Mouse (Mus musculus) MEL (cell line): ENCODE results near the gene Cdh13.

Experiments used
- CHD1 ChIP-seq: IDR thresholded peaks from 2 replicates; pipeline ENCODE4 v1.6.1; 2012; ENCODE audit warnings: low read depth, mild to moderate bottlenecking, inconsistent platforms, low read length, improper control_type of control experiment
- CTCF ChIP-seq, 3 experiments: IDR thresholded peaks in 2 of 3; conservative IDR thresholded peaks in 1 of 3; 2 replicates each; pipeline ENCODE4 v1.5.1; 2011 to 2012; ENCODE audit warnings: low read length in 3 of 3, low read depth in 2 of 3, mild to moderate bottlenecking in 2 of 3, improper control_type of control experiment in 1 of 3, inconsistent platforms in 1 of 3, mixed read lengths in 1 of 3, moderate library complexity in 1 of 3; ENCODE audit not compliant: control insufficient read depth in 1 of 3, insufficient read depth in 1 of 3, poor library complexity in 1 of 3, severe bottlenecking in 1 of 3
- ELF1 ChIP-seq: IDR thresholded peaks from 2 replicates; pipeline ENCODE4 v1.6.1; 2014; ENCODE audit warnings: low read depth, mild to moderate bottlenecking, inconsistent platforms, low read length, improper control_type of control experiment, moderate library complexity
- GABPA ChIP-seq: IDR thresholded peaks from 2 replicates; pipeline ENCODE4 v1.6.1; 2012; ENCODE audit warnings: low read depth, mild to moderate bottlenecking, inconsistent platforms, low read length, improper control_type of control experiment, moderate library complexity
- JUND ChIP-seq: IDR thresholded peaks from 2 replicates; pipeline ENCODE4 v1.6.1; 2011; ENCODE audit warnings: low read depth, mild to moderate bottlenecking, improper control_type of control experiment, low read length
- MAX ChIP-seq: IDR thresholded peaks from 2 replicates; pipeline ENCODE4 v1.6.1; 2011; ENCODE audit warnings: low read length, improper control_type of control experiment
- MAZ ChIP-seq: IDR thresholded peaks from 2 replicates; pipeline ENCODE4 v1.6.1; 2012; ENCODE audit warnings: low read depth, mild to moderate bottlenecking, inconsistent platforms, low read length, improper control_type of control experiment
- POLR2A ChIP-seq, 2 experiments: IDR thresholded peaks; 2 replicates each; pipeline ENCODE4 v1.6.1; 2011 to 2012; ENCODE audit warnings: low read length in 2 of 2, mild to moderate bottlenecking in 2 of 2, control low read depth in 1 of 2, improper control_type of control experiment in 1 of 2, low read depth in 1 of 2, moderate library complexity in 1 of 2; ENCODE audit not compliant: control insufficient read depth in 1 of 2, insufficient read depth in 1 of 2, poor library complexity in 1 of 2
- SIN3A ChIP-seq: IDR thresholded peaks from 2 replicates; pipeline ENCODE4 v1.6.1; 2012; ENCODE audit warnings: low read length, improper control_type of control experiment, inconsistent platforms
- ZC3H11A ChIP-seq: IDR thresholded peaks from 2 replicates; pipeline ENCODE4 v1.6.1; 2012; ENCODE audit warnings: low read depth, mild to moderate bottlenecking, inconsistent platforms, low read length, improper control_type of control experiment

DNA sequence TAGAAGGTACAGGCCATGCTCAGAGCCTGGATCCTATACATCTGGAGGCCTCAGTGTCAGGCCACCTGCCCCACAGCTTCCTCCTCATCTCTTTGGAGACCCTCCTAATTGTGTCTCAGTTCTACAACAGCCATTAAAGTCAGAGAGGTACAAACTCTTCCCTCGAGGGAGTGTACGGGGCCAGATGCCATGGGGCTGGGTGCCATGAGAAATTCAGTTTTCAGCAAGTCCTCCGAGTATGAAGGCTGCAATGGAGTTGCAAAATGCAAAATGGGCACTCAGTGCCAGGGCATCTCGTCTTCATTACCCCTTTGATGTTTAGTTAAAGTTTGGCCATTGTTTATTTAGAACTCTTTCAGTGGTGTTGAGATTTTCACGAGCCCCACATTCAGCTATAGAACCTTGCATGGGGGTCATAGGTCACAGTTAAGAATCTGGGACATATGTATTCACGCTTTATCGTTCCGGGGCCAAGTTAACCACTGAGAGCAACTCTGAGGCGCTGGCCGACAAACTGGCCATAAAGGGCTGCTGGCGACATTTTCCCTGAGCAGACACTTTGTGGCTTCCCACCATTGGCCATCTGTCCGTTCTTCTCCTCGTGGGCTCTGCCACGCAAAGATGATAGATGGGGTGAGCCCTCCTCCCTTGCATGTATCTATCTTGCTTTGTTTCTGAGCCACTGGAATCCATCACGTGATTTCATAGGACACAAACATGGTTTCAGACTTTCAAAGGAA is 681.7 kb downstream of the Cdh13 start:
- TF ChIP-seq MAZ (no peak), ZC3H11A (no peak), POLR2A (IDR thresholded peaks at IDR 0.05; ENCODE audit: control insufficient read depth in 1 of 2, insufficient read depth in 1 of 2, low read depth in 1 of 2, low read length in 2 of 2, poor library complexity in 1 of 2) (no peak), GABPA (no peak), CHD1 (no peak), CTCF (IDR thresholded peaks at IDR 0.05 in 2 of 3, conservative IDR thresholded peaks at IDR 0.05 in 1 of 3; ENCODE audit: control insufficient read depth in 1 of 3, insufficient read depth in 1 of 3, low read depth in 2 of 3, low read length in 3 of 3, poor library complexity in 1 of 3, severe bottlenecking in 1 of 3) (no peak), JUND (no peak), MAX (no peak), SIN3A (no peak), ELF1 (no peak)
